Mouse (Mus musculus) bone marrow macrophage, adult 2 months (primary cell): ENCODE results near the gene Plaa. TPM values are rescaled to one million over a fixed set of nuclear protein-coding genes. Genes with fewer than 3 reads are reported as not detected.
A peak's percentile ranks its signal among the peaks of the same experiment; 100 is the strongest.

ENCODE experiments used
- H3K27ac ChIP-seq: 2 replicates; pipeline ENCODE4 v1.5.1; 2012; ENCODE audit warnings: low read depth, low read length; ENCODE audit not compliant: insufficient read depth
- H3K4me1 ChIP-seq: 2 replicates; pipeline ENCODE4 v1.6.1; 2012; ENCODE audit warnings: low read length; ENCODE audit not compliant: control insufficient read depth, insufficient read depth
- H3K4me3 ChIP-seq: 2 replicates; pipeline ENCODE4 v1.5.1; 2012; ENCODE audit warnings: mild to moderate bottlenecking, low read length, moderate library complexity; ENCODE audit not compliant: insufficient read depth
- CTCF ChIP-seq: IDR thresholded peaks from 2 replicates; pipeline ENCODE4 v1.5.1; 2012; ENCODE audit warnings: low read depth, mild to moderate bottlenecking, low read length, moderate library complexity
- POLR2A ChIP-seq: IDR thresholded peaks from 2 replicates; pipeline ENCODE4 v1.6.1; 2012; ENCODE audit warnings: mild to moderate bottlenecking, low read depth, low read length, borderline replicate concordance
- polyA plus RNA-seq: library from polyadenylated mRNA; stranded (reverse); fragments of >200 nt; gene quantifications from 2 replicates; pipeline ENCODE4 v1.2.4, GENCODE M21; 2012; ENCODE audit not compliant: missing spikeins, insufficient read depth, insufficient read length

The Plaa gene
- polyA plus RNA-seq, 1 experiment, result 47.6 TPM

GRCm38 (mm10) chr4:94556265-94557054, 46.6 kb downstream of the Plaa start, which contains the start of the genes Gm10306 and Caap1:
TSS of gene Gm10306 (plus strand) at chr4:94556546.
TSS of gene Caap1 (minus strand) at chr4:94556796.
- peak within 1 kb of the TSS; percentile 99 for H3K4me3 ChIP-seq
- H3K4me1 ChIP-seq, result peaks cover 4% of the 10 kb centered on the region; the same call in 1 of the 2 replicates
- H3K27ac ChIP-seq, result peak within 1 kb of the TSS; percentile 45
- TF ChIP-seq CTCF, result no peak
- TF ChIP-seq POLR2A, result 0 out of 2 replicates have a peak, but pooled peaks have one; percentile 33

GRCm38 (mm10) chr4:94554955-94555494, 48.0 kb downstream of the Plaa start:
- Histone ChIP-seq H3K4me1 (peaks cover 4% of the 10 kb centered on the region; the same call in 1 of the 2 replicates), H3K27ac (no peak overlapping the region), H3K4me3 (no peak overlapping the region)
- TF ChIP-seq POLR2A (no peak), CTCF (no peak)

- Histone ChIP-seq H3K4me3 (no peak overlapping the region), H3K4me1 (no peaks in the 10 kb centered on the region), H3K27ac (no peak overlapping the region)
- TF ChIP-seq POLR2A (no peak), CTCF (no peak)
These were observed 58.7 kb downstream of the Plaa start for GRCm38 (mm10) chr4:94544321-94544720.

GRCm38 (mm10) chr4:94543041-94543440, 60.0 kb downstream of the Plaa start:
- no peak for TF ChIP-seq POLR2A
- TF ChIP-seq CTCF, result no peak
- no peak overlapping the region for H3K4me3 ChIP-seq
- no peak overlapping the region for H3K27ac ChIP-seq
- no peaks in the 10 kb centered on the region for H3K4me1 ChIP-seq

- TF ChIP-seq CTCF (no peak), POLR2A (no peak)
These were observed 69.8 kb downstream of the Plaa start for GRCm38 (mm10) chr4:94533205-94533604.

GRCm38 (mm10) chr4:94529448-94529847, 73.6 kb downstream of the Plaa start:
- Histone ChIP-seq H3K4me1 (peaks cover 5% of the 10 kb centered on the region), H3K27ac (no peak overlapping the region), H3K4me3 (no peak overlapping the region)
- TF ChIP-seq CTCF (no peak), POLR2A (no peak)

More at GRCm38 (mm10) chr4:94533205-94533604, 69.8 kb downstream of the Plaa start:
- H3K4me3 ChIP-seq, result no peak overlapping the region
- H3K27ac ChIP-seq, result no peak overlapping the region
- peaks cover 5% of the 10 kb centered on the region for H3K4me1 ChIP-seq

- Histone ChIP-seq H3K4me1 (no peaks in the 10 kb centered on the region), H3K4me3 (no peak overlapping the region), H3K27ac (no peak overlapping the region)
- TF ChIP-seq POLR2A (no peak), CTCF (no peak)
These were observed 79.7 kb downstream of the Plaa start for GRCm38 (mm10) chr4:94523321-94523720.

GRCm38 (mm10) chr4:94517631-94518030, 85.4 kb downstream of the Plaa start:
- TF ChIP-seq CTCF, result no peak
- no peak overlapping the region for H3K27ac ChIP-seq
- H3K4me3 ChIP-seq, result no peak overlapping the region
- no peaks in the 10 kb centered on the region for H3K4me1 ChIP-seq

Other genes with a start within 250 kb of the Plaa start
- gene Gm10306, start 46.7 kb downstream of the Plaa start, polyA plus RNA-seq, result not detected in 2 replicates
- gene Caap1, start 46.4 kb downstream of the Plaa start, polyA plus RNA-seq, result 8.9 and 11.9 TPM in 2 replicates
- 10.7 and 11.0 TPM in 2 replicates for gene Ift74, start 11.2 kb upstream of the Plaa start, polyA plus RNA-seq
- gene Lrrc19, start 46.9 kb upstream of the Plaa start, polyA plus RNA-seq, result not detected in 2 replicates
- gene Tek, start 136.0 kb upstream of the Plaa start, polyA plus RNA-seq, result not detected in 2 replicates